Mouse (Mus musculus): ENCODE measurements around the gene Galk1.

DNA sequence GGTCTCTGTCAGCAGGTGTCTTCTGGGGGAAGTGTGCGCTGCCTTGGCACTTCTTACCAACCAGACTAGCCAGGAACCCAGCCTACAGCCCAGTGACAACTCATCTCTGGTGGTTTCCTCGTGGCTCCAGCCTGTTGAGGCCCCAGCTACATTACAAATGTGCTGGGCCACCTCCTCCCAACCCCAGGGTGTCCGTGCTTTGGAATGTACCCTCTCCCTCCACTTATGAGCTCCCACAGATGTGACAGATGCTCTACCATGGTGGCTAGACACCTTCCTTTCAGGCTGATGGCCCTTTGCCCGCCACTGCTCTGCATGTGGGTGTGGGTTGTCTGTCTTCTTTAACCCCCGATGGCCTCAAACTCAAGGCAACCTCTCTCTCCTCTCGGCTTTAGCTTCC is 10.8 kb downstream of the Galk1 start:
- TF ChIP-seq POLR2A (IDR thresholded peaks at IDR 0.05; ENCODE audit: control insufficient read depth, extremely low read depth, insufficient read depth, low read length, poor library complexity) (no peak), CTCF (IDR thresholded peaks at IDR 0.05; ENCODE audit: borderline replicate concordance, control insufficient read depth, extremely low read depth, insufficient read depth, low read length, poor library complexity) (no peak)

Measured in thymus, adult 2 months (tissue).